Mouse (Mus musculus) right cerebral cortex, adult 18-20 months (tissue): ENCODE data around the gene Car9.
"Not testable (repeated sequence)": the region's sequence is repeated elsewhere in the genome, so short reads cannot be mapped to it uniquely, and the experiment has no call there.

Experiments used
- DNase-seq: peaks from one replicate; pipeline ENCODE4 v3.0.0; 2022; ENCODE audit warnings: mixed read lengths

Gene Car9

GRCm38 (mm10) chr4:43506536-43507185 is at the start of gene Car9:
Gene Car9, plus strand, starts transcription at chr4:43506966.
- no peak for DNase-seq

- no peak for DNase-seq
These were observed 49.6 kb upstream of the Car9 start for GRCm38 (mm10) chr4:43457124-43457523.

- no peak for DNase-seq
These were observed 43.7 kb upstream of the Car9 start for GRCm38 (mm10) chr4:43463102-43463501.

GRCm38 (mm10) chr4:43465935-43466334 is 40.8 kb upstream of the Car9 start:
- no peak for DNase-seq

GRCm38 (mm10) chr4:43466872-43467271 is 39.9 kb upstream of the Car9 start:
- no peak for DNase-seq

- DNase-seq, result no peak
These were observed 36.5 kb upstream of the Car9 start for GRCm38 (mm10) chr4:43470301-43470700.

- DNase-seq, result no peak
These were observed 33.1 kb upstream of the Car9 start for GRCm38 (mm10) chr4:43473636-43474035.

- DNase-seq, result no peak
These were observed 30.2 kb upstream of the Car9 start for GRCm38 (mm10) chr4:43476604-43477003.

GRCm38 (mm10) chr4:43477857-43478533 is 28.8 kb upstream of the Car9 start:
- peak; percentile 90 for DNase-seq

- DNase-seq, result no peak
These were observed 28.3 kb upstream of the Car9 start for GRCm38 (mm10) chr4:43478534-43478858.

- no peak for DNase-seq
These were observed 27.6 kb upstream of the Car9 start for GRCm38 (mm10) chr4:43478906-43479832.

GRCm38 (mm10) chr4:43480985-43481384 is 25.8 kb upstream of the Car9 start:
- DNase-seq, result no peak

GRCm38 (mm10) chr4:43481894-43482456 is 24.8 kb upstream of the Car9 start:
- no peak for DNase-seq

GRCm38 (mm10) chr4:43482591-43482990 is 24.2 kb upstream of the Car9 start:
- DNase-seq, result no peak

GRCm38 (mm10) chr4:43483535-43484091 is 23.2 kb upstream of the Car9 start, which contains the start of gene Sit1:
Gene Sit1, minus strand, starts transcription at chr4:43483734.
- no peak for DNase-seq

- not testable (repeated sequence) for DNase-seq
These were observed 21.1 kb upstream of the Car9 start for GRCm38 (mm10) chr4:43485666-43486065.

GRCm38 (mm10) chr4:43489611-43490010 is 17.2 kb upstream of the Car9 start:
- no peak for DNase-seq

GRCm38 (mm10) chr4:43490801-43491200 is 16.0 kb upstream of the Car9 start:
- no peak for DNase-seq

- DNase-seq, result no peak
These were observed 14.5 kb upstream of the Car9 start for GRCm38 (mm10) chr4:43492101-43492820.

GRCm38 (mm10) chr4:43492821-43493185 is 14.0 kb upstream of the Car9 start, which contains the start of gene Ccdc107:
Gene Ccdc107, plus strand, starts transcription at chr4:43492900.
- peak; percentile 97 for DNase-seq

GRCm38 (mm10) chr4:43493186-43493845 is 13.4 kb upstream of the Car9 start:
- peak; percentile 96 for DNase-seq

- DNase-seq, result no peak
These were observed 12.9 kb upstream of the Car9 start for GRCm38 (mm10) chr4:43493846-43494240.
